Comparison of ENCODE assay signal across 20 mouse cellular contexts in genomic region chr13:103959841-103960240, GRCm38 (mm10). TPM values are rescaled to one million over a fixed set of nuclear protein-coding genes. Genes with fewer than 3 reads are reported as not detected.
DNase-seq lines count a peak whose midpoint lies in the region; ATAC-seq and TF ChIP-seq lines count a peak whose summit lies in the region.
"Had no signal": no experiment of that assay in that cellular context is flagged by ENCODE, and none has a peak within 500 bp of the region (broad histone marks: within the 10 kb centered on the region; RNA-seq: fewer than 3 reads in every experiment).

No protein-coding gene starts in this region.

- no peak for TF ChIP-seq CTCF in layer of hippocampus, adult 2 months (conservative IDR thresholded peaks at IDR 0.05)

- 90% methylated on average over 5 of the region's 5 CpGs for WGBS in heart, embryonic 11.5 days (ENCODE audit: insufficient replicate concordance)

- H3K4me3 ChIP-seq in heart, embryonic 11.5 days (ENCODE audit: low read depth, low read length) = no peak overlapping the region
- no peak overlapping the region for H3K4me3 ChIP-seq in layer of hippocampus, adult 2 months
- H3K4me3 ChIP-seq: embryonic facial prominence, embryonic 13.5 days; heart, embryonic 12.5 days; megakaryocyte, embryonic 14.5 days; midbrain, embryonic 15.5 days had no signal

- no peaks in the 10 kb centered on the region for H3K36me3 ChIP-seq in heart, embryonic 11.5 days (ENCODE audit: control insufficient read depth, insufficient read depth, low read length)
- H3K36me3 ChIP-seq: embryonic facial prominence, embryonic 13.5 days; heart, embryonic 12.5 days; midbrain, embryonic 15.5 days had no signal

- no peak overlapping the region for H3K27ac ChIP-seq in heart, embryonic 11.5 days (ENCODE audit: low read depth, low read length)
- no peak overlapping the region for H3K27ac ChIP-seq in layer of hippocampus, adult 2 months
- H3K27ac ChIP-seq: embryonic facial prominence, embryonic 13.5 days; hindbrain, postnatal 0 days; midbrain, embryonic 15.5 days had no signal

- H3K4me1 ChIP-seq in heart, embryonic 11.5 days (ENCODE audit: control insufficient read depth, insufficient read depth, low read length) = peaks cover 6% of the 10 kb centered on the region; the same call in 1 of the 2 replicates
- H3K4me1 ChIP-seq: midbrain, embryonic 15.5 days had no signal

- no peak for ATAC-seq in heart, embryonic 11.5 days (replicated peaks; ENCODE audit: insufficient number of reproducible peaks, low FRiP score, low TSS enrichment)
- ATAC-seq: liver, postnatal 0 days; midbrain, embryonic 15.5 days had no signal

- no peaks in the 10 kb centered on the region for H3K27me3 ChIP-seq in heart, embryonic 11.5 days (ENCODE audit: control insufficient read depth, insufficient read depth, low read length)
- H3K27me3 ChIP-seq: embryonic facial prominence, embryonic 13.5 days; heart, embryonic 12.5 days; megakaryocyte, embryonic 14.5 days; midbrain, embryonic 15.5 days had no signal

- H3K4me2 ChIP-seq in heart, embryonic 11.5 days = no peak overlapping the region
- H3K4me2 ChIP-seq: embryonic facial prominence, embryonic 13.5 days; heart, embryonic 12.5 days; midbrain, embryonic 15.5 days had no signal

- H3K9ac ChIP-seq in heart, embryonic 11.5 days (ENCODE audit: low read depth, low read length) = no peak overlapping the region
- H3K9ac ChIP-seq: embryonic facial prominence, embryonic 13.5 days; heart, embryonic 12.5 days; liver, postnatal 0 days; midbrain, embryonic 15.5 days had no signal

- peak; percentile 89 for DNase-seq in heart, adult 11 months
- DNase-seq in 3T3-L1 (ENCODE audit: low read depth, low spot score) = peak; percentile 60
- DNase-seq in NIH3T3 (ENCODE audit: low read depth) = peak; percentile 71
- DNase-seq in adrenal gland, postnatal 36 days = peak; percentile 81 to 83
- no peak for DNase-seq in layer of hippocampus, adult 2 months (ENCODE audit: low spot score in 2 of 2)
- no peak for DNase-seq in gastrocnemius, postnatal 10 days
- DNase-seq in frontal cortex, adult 2 months (ENCODE audit: extremely low spot score in 1 of 2, low spot score in 1 of 2) = no peak
- DNase-seq: cerebellum, adult 11-12 months; gastrocnemius, postnatal 36 days; heart, postnatal 36 days; liver, postnatal 0 days; lung, postnatal 14 days; spleen, adult 18-20 months; thymus, adult 2 months had no signal

- H3K9me3 ChIP-seq in heart, embryonic 11.5 days (replicated peaks; ENCODE audit: control insufficient read depth, low read length) = no peaks in the 10 kb centered on the region
- H3K9me3 ChIP-seq: embryonic facial prominence, embryonic 13.5 days; heart, embryonic 12.5 days; midbrain, embryonic 15.5 days had no signal

RNA-seq across cellular contexts. Expression of gene Erbin, which starts 39.5 kb away (rescaled TPM):
- 19.5 and 20.3 TPM in 2 replicates for polyA plus RNA-seq in heart, embryonic 11.5 days (2014; fragmentation: Nextera tagmentation; extraction: Ambion mirVana)
- 100 to 1,000 TPM in 1 of 2 experiments, 10 to 100 TPM in 1; 98.0 to 105 TPM for total RNA-seq in adrenal gland, postnatal 36 days (2021)
- 10 to 100 TPM; 43.0 to 43.7 TPM for total RNA-seq in layer of hippocampus, adult 2 months (2021)
- 10 to 100 TPM; 60.3 to 61.9 TPM for total RNA-seq in gastrocnemius, postnatal 10 days (2021)
- 26.8 and 29.4 TPM in 2 replicates for polyA plus RNA-seq in frontal cortex, adult 2 months (2012; rRNA removed)

Comparison
In these comparisons a context has a peak if more than half of its experiments do, and no peak if none do; other contexts are left out.
1. DNase-seq: peak in heart, adult 11 months (single experiment), 3T3-L1 (single experiment), NIH3T3 (single experiment) and adrenal gland, postnatal 36 days (2 of 2); none in layer of hippocampus, adult 2 months (0 of 2), gastrocnemius, postnatal 10 days (single experiment) and frontal cortex, adult 2 months (0 of 2).